Mouse (Mus musculus): ENCODE measurements around the gene Itga8.

Gene Itga8

DNA sequence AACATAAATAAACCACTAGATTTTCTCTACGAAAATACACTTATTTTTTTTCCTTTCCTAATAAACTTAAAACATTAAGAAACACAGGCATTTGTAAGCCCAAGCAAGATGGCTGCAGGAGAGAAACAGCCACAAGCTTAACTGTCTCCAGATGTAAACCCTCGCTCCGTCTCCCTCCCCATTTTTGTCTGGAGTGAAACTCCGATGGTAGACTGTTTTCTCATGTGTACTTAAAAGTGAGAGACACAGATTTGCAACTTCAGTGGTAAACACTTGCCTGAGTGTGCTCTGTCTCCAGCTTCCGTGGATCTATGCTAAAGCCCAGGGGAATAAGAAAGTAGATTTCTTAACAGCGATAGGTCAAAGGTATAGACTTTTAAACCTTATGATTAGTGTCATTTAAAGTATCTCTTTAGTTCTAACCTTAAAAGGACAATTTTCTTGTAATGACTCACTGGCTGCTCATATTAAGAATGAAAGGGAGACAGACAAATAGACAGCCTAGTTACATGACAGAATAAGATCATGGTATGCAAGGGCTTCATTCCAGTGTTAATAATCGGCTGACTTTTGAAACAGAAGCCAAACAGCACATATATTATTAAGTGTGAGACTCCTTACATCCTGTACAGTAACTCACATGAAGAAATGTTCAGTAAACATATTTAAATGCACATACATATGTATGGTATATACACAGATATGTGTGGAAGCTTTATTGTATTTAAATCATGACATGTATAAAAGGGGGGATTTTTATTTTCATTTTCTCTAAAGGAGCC, 209.3 kb downstream of the Itga8 start:
- DNase-seq (ENCODE audit: extremely low spot score, low read depth, low spot score) = peak; percentile 22

GRCm38 (mm10) chr2:12090993-12091392, 210.7 kb downstream of the Itga8 start:
- no peak for DNase-seq (ENCODE audit: extremely low spot score, low read depth, low spot score)

DNA sequence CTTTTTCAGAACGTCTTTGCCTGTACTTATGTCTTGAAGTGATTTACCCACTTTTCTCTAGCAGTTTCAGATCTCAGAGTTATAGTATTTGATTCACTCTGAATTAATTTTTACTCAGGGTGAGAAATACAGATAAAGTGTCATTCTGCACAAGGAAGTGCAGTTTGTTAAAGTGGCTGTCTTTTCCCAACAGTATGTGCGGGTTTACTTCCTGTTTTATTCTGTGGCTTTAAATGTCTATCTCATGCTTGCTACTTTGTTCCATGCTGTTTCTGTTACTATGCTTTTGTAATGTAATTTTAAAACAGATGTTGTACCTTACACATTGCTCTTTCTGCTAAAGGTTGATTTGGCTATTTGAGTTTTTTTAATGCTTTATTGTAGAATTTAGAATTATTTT, 216.2 kb downstream of the Itga8 start:
- DNase-seq (ENCODE audit: extremely low spot score, low read depth, low spot score) = no peak

GRCm38 (mm10) chr2:12084341-12084740, 217.4 kb downstream of the Itga8 start:
- DNase-seq (ENCODE audit: extremely low spot score, low read depth, low spot score) = no peak

DNA sequence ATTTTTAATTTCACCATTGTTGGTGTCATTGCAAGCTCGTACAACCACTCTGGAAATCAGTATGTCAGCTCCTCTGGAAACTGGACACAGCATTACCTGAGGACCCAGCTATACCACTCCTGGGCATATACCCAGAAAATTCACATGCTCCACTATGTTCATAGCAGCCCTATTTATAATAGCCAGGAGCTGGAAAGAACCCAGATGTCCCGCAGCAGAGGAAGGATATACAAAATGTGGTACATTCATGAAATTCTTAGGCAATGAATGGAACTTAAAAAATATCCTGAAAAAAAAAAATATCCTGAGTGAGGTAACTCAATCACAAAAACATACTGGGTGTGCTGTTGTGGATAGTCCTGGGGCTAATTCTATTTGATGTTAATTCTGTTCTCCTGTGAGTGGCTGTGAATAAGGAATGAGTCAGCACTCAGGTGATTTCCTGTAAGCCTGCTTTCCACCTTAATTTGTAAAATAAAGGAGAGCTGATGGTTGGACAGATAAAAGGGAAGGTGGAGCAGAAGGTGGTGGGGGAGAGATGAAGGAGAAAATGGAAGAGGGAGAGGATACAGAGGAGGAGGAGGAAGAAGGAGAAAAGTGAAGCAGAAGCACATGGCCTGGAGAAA, 224.3 kb downstream of the Itga8 start:
- DNase-seq (ENCODE audit: extremely low spot score, low read depth, low spot score) = no peak

- DNase-seq (ENCODE audit: extremely low spot score, low read depth, low spot score) = peak; percentile 33
These were observed 235.9 kb downstream of the Itga8 start for GRCm38 (mm10) chr2:12065669-12066399.

DNA sequence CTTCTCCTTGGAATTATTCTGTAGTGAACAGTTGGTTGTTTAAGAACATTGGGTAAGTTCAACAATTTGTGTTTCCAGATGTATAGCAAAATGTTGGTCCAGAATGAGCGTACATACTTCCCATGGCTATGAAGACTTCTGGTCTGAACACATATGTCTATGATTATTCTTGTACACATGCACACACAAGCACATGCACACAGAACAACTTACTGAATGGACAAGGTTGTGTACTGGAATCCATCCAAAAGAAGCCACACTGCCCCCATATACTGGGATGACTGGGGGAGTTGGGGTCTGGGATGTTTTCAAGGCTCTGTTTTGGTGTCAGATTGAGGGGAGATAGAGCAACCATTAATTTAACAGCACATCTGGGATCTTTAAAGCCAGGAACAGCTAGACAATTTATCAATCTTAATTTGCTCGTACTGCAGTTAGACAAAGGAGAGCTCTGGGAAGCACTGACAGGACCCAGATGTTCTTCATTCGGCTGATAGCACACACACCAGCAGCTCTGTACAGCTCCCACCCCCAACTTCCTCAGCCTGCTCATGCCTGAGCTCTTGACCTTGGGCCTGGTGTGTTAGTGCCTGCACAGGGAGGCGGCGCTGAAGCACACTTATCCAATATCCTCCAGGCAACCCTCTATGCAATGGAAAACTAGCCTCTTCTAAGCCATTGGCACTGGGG, 241.5 kb downstream of the Itga8 start:
- DNase-seq (ENCODE audit: extremely low spot score, low read depth, low spot score) = peak; percentile 35

Measured in hindlimb bud, embryonic 11.5 days (tissue).